Mouse (Mus musculus): ENCODE measurements around the gene Coq4. TPM values are rescaled to one million over a fixed set of nuclear protein-coding genes. Genes with fewer than 3 reads are reported as not detected.
A peak's percentile ranks its signal among the peaks of the same experiment; 100 is the strongest.

The Coq4 gene
- polyA plus RNA-seq, 1 experiment from 2014 or later: 39.1 TPM

- WGBS: 83% methylated on average over 4 of the region's 4 CpGs
- Histone ChIP-seq H3K4me2 (replicated peaks; ENCODE audit: low read depth, low read length) (no peak overlapping the region), H3K4me3 (ENCODE audit: low read depth, low read length) (no peak overlapping the region), H3K4me1 (ENCODE audit: control insufficient read depth, insufficient read depth, low read length) (peaks cover 10% of the 10 kb centered on the region), H3K27me3 (ENCODE audit: control insufficient read depth, insufficient read depth, low read length) (no peaks in the 10 kb centered on the region), H3K9ac (replicated peaks; ENCODE audit: low read depth, low read length) (no peak overlapping the region), H3K9me3 (ENCODE audit: control insufficient read depth, low read depth, low read length) (no peaks in the 10 kb centered on the region), H3K27ac (ENCODE audit: low read length) (no peak overlapping the region), H3K36me3 (ENCODE audit: control insufficient read depth, insufficient read depth, low read length) (peaks cover 5% of the 10 kb centered on the region)
- ATAC-seq (ENCODE audit: insufficient number of reproducible peaks, insufficient read depth, low FRiP score, low read depth): no peak
Measured at GRCm38 (mm10) chr2:29831106-29831505, 43.8 kb downstream of the Coq4 start.

GRCm38 (mm10) chr2:29833796-29834195 is 46.5 kb downstream of the Coq4 start:
- 97% methylated on average over 5 of the region's 5 CpGs for WGBS
- no peak for ATAC-seq (ENCODE audit: insufficient number of reproducible peaks, insufficient read depth, low FRiP score, low read depth)
- H3K4me2 ChIP-seq (replicated peaks; ENCODE audit: low read depth, low read length): no peak overlapping the region
- no peaks in the 10 kb centered on the region for H3K4me1 ChIP-seq (ENCODE audit: control insufficient read depth, insufficient read depth, low read length)
- no peaks in the 10 kb centered on the region for H3K9me3 ChIP-seq (ENCODE audit: control insufficient read depth, low read depth, low read length)
- H3K36me3 ChIP-seq (ENCODE audit: control insufficient read depth, insufficient read depth, low read length): peaks cover 11% of the 10 kb centered on the region
- H3K27ac ChIP-seq (ENCODE audit: low read length): no peak overlapping the region
- H3K27me3 ChIP-seq (ENCODE audit: control insufficient read depth, insufficient read depth, low read length): no peaks in the 10 kb centered on the region
- H3K9ac ChIP-seq (replicated peaks; ENCODE audit: low read depth, low read length): no peak overlapping the region
- no peak overlapping the region for H3K4me3 ChIP-seq (ENCODE audit: low read depth, low read length)

- Histone ChIP-seq H3K36me3 (ENCODE audit: control insufficient read depth, insufficient read depth, low read length) (peaks cover 12% of the 10 kb centered on the region), H3K4me3 (ENCODE audit: low read depth, low read length) (no peak overlapping the region), H3K4me1 (ENCODE audit: control insufficient read depth, insufficient read depth, low read length) (no peaks in the 10 kb centered on the region), H3K9me3 (ENCODE audit: control insufficient read depth, low read depth, low read length) (no peaks in the 10 kb centered on the region), H3K27me3 (ENCODE audit: control insufficient read depth, insufficient read depth, low read length) (no peaks in the 10 kb centered on the region), H3K27ac (ENCODE audit: low read length) (no peak overlapping the region), H3K4me2 (replicated peaks; ENCODE audit: low read depth, low read length) (no peak overlapping the region), H3K9ac (replicated peaks; ENCODE audit: low read depth, low read length) (no peak overlapping the region)
- WGBS: 61% methylated on average over 2 of the region's 2 CpGs
- ATAC-seq (ENCODE audit: insufficient number of reproducible peaks, insufficient read depth, low FRiP score, low read depth): no peak
Measured at GRCm38 (mm10) chr2:29835391-29835899, 48.2 kb downstream of the Coq4 start.

- Histone ChIP-seq H3K27ac (ENCODE audit: low read length) (no peak overlapping the region), H3K9me3 (ENCODE audit: control insufficient read depth, low read depth, low read length) (no peaks in the 10 kb centered on the region), H3K4me2 (replicated peaks; ENCODE audit: low read depth, low read length) (no peak overlapping the region), H3K9ac (replicated peaks; ENCODE audit: low read depth, low read length) (no peak overlapping the region), H3K27me3 (ENCODE audit: control insufficient read depth, insufficient read depth, low read length) (peaks cover 7% of the 10 kb centered on the region), H3K4me1 (ENCODE audit: control insufficient read depth, insufficient read depth, low read length) (no peaks in the 10 kb centered on the region), H3K4me3 (ENCODE audit: low read depth, low read length) (no peak overlapping the region), H3K36me3 (ENCODE audit: control insufficient read depth, insufficient read depth, low read length) (peaks cover 20% of the 10 kb centered on the region)
- no peak for ATAC-seq (ENCODE audit: insufficient number of reproducible peaks, insufficient read depth, low FRiP score, low read depth)
- WGBS: 37% methylated on average over 4 of the region's 4 CpGs
Measured at GRCm38 (mm10) chr2:29839460-29839859, 52.2 kb downstream of the Coq4 start.

- no peak for ATAC-seq (ENCODE audit: insufficient number of reproducible peaks, insufficient read depth, low FRiP score, low read depth)
- Histone ChIP-seq H3K4me3 (ENCODE audit: low read depth, low read length) (no peak overlapping the region), H3K27me3 (ENCODE audit: control insufficient read depth, insufficient read depth, low read length) (peaks cover 32% of the 10 kb centered on the region), H3K9ac (replicated peaks; ENCODE audit: low read depth, low read length) (no peak overlapping the region), H3K4me2 (replicated peaks; ENCODE audit: low read depth, low read length) (no peak overlapping the region), H3K4me1 (ENCODE audit: control insufficient read depth, insufficient read depth, low read length) (peaks cover 6% of the 10 kb centered on the region; the same call in 1 of the 2 replicates), H3K9me3 (ENCODE audit: control insufficient read depth, low read depth, low read length) (no peaks in the 10 kb centered on the region), H3K36me3 (ENCODE audit: control insufficient read depth, insufficient read depth, low read length) (peaks cover 17% of the 10 kb centered on the region), H3K27ac (ENCODE audit: low read length) (no peak overlapping the region)
- WGBS: 70% methylated on average over 9 of the region's 9 CpGs
Measured at GRCm38 (mm10) chr2:29843231-29844105, 56.2 kb downstream of the Coq4 start.

- Histone ChIP-seq H3K9me3 (ENCODE audit: control insufficient read depth, low read depth, low read length) (no peaks in the 10 kb centered on the region), H3K27ac (ENCODE audit: low read length) (no peak overlapping the region), H3K4me3 (ENCODE audit: low read depth, low read length) (no peak overlapping the region), H3K9ac (replicated peaks; ENCODE audit: low read depth, low read length) (no peak overlapping the region), H3K4me2 (replicated peaks; ENCODE audit: low read depth, low read length) (no peak overlapping the region), H3K4me1 (ENCODE audit: control insufficient read depth, insufficient read depth, low read length) (peaks cover 6% of the 10 kb centered on the region; the same call in 1 of the 2 replicates), H3K36me3 (ENCODE audit: control insufficient read depth, insufficient read depth, low read length) (peaks cover 13% of the 10 kb centered on the region), H3K27me3 (ENCODE audit: control insufficient read depth, insufficient read depth, low read length) (peaks cover 32% of the 10 kb centered on the region)
- ATAC-seq (ENCODE audit: insufficient number of reproducible peaks, insufficient read depth, low FRiP score, low read depth): no peak
- WGBS: 78% methylated on average over 2 of the region's 2 CpGs
Measured at GRCm38 (mm10) chr2:29844115-29844514, 56.8 kb downstream of the Coq4 start.

- 31% methylated on average over 3 of the region's 3 CpGs for WGBS
- H3K9me3 ChIP-seq (ENCODE audit: control insufficient read depth, low read depth, low read length): no peaks in the 10 kb centered on the region
- peaks cover 6% of the 10 kb centered on the region; the same call in 1 of the 2 replicates for H3K4me1 ChIP-seq (ENCODE audit: control insufficient read depth, insufficient read depth, low read length)
- peaks cover 32% of the 10 kb centered on the region for H3K27me3 ChIP-seq (ENCODE audit: control insufficient read depth, insufficient read depth, low read length)
- ATAC-seq (ENCODE audit: insufficient number of reproducible peaks, insufficient read depth, low FRiP score, low read depth): no peak
- no peak overlapping the region for H3K27ac ChIP-seq (ENCODE audit: low read length)
- H3K4me2 ChIP-seq (replicated peaks; ENCODE audit: low read depth, low read length): no peak overlapping the region
- H3K9ac ChIP-seq (replicated peaks; ENCODE audit: low read depth, low read length): no peak overlapping the region
- H3K4me3 ChIP-seq (ENCODE audit: low read depth, low read length): no peak overlapping the region
- H3K36me3 ChIP-seq (ENCODE audit: control insufficient read depth, insufficient read depth, low read length): peaks cover 13% of the 10 kb centered on the region
Measured at GRCm38 (mm10) chr2:29844661-29845060, 57.4 kb downstream of the Coq4 start.

GRCm38 (mm10) chr2:29845636-29846035 is 58.3 kb downstream of the Coq4 start:
- H3K27ac ChIP-seq (ENCODE audit: low read length): no peak overlapping the region
- H3K4me1 ChIP-seq (ENCODE audit: control insufficient read depth, insufficient read depth, low read length): peaks cover 6% of the 10 kb centered on the region; the same call in 1 of the 2 replicates
- 15% methylated on average over 25 of the region's 25 CpGs for WGBS
- H3K4me2 ChIP-seq (replicated peaks; ENCODE audit: low read depth, low read length): peak overlapping the region; percentile 35
- no peaks in the 10 kb centered on the region for H3K9me3 ChIP-seq (ENCODE audit: control insufficient read depth, low read depth, low read length)
- H3K9ac ChIP-seq (replicated peaks; ENCODE audit: low read depth, low read length): no peak overlapping the region
- no peak for ATAC-seq (ENCODE audit: insufficient number of reproducible peaks, insufficient read depth, low FRiP score, low read depth)
- H3K27me3 ChIP-seq (ENCODE audit: control insufficient read depth, insufficient read depth, low read length): peaks cover 32% of the 10 kb centered on the region
- peak overlapping the region; percentile 18 for H3K4me3 ChIP-seq (ENCODE audit: low read depth, low read length)
- peaks cover 13% of the 10 kb centered on the region for H3K36me3 ChIP-seq (ENCODE audit: control insufficient read depth, insufficient read depth, low read length)
